Mouse (Mus musculus) testis, postnatal 10 days (tissue): ENCODE data around the gene Syn2.

Experiments
- DNase-seq: peaks from one replicate; pipeline ENCODE4 v3.0.0; 2021; ENCODE audit warnings: low spot score

Syn2 gene

DNA sequence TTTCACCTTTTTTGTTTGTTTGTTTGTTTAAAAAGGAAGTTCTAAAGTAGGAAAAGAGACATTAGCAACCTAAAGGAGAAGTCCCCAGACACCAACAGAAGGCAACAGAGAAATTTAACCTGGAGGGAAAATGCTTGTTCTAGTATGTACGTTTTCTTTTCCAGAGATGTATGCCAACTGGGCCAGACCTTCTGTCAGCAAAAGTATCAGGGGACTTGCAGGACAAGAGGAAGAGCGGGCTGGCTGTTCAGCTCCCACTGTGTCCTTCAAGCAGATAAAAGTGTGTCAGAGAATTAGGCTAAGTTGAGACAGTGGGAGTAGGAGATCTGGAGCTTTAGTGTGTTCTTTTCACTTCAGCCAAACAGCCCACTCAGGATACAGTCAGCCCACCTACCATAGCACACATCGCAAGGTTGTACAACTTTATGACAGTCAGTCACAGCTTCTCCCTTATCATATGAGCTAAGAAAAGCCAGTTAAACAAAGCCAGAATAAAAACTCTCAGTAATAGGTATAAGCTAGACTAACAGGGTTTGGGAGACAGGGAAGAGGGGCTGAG is 110.9 kb downstream of the Syn2 start:
- DNase-seq, result no peak

DNA sequence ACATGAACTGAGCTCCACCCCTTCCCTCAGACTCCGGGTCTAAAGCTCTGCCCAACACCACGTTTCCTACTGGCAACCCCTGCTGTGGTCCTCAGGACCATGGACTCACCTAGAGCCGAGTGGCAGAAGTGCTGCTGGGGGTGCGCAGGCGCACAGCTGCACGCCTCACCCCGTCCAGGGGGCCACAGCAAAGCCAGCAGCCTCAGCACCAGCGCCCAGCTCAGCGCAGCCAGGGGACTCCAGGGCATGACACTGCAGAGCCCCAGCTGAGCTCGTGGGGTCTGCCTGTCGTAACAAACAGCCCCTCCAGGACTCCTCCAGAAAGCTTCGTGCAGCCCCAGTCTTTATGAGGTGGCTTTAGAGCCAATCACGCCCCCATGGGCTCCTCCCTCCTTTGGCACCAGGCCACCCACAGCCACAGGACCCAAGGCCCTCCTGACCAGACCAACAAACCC is 116.9 kb downstream of the Syn2 start:
- DNase-seq, result peak; percentile 70

DNA sequence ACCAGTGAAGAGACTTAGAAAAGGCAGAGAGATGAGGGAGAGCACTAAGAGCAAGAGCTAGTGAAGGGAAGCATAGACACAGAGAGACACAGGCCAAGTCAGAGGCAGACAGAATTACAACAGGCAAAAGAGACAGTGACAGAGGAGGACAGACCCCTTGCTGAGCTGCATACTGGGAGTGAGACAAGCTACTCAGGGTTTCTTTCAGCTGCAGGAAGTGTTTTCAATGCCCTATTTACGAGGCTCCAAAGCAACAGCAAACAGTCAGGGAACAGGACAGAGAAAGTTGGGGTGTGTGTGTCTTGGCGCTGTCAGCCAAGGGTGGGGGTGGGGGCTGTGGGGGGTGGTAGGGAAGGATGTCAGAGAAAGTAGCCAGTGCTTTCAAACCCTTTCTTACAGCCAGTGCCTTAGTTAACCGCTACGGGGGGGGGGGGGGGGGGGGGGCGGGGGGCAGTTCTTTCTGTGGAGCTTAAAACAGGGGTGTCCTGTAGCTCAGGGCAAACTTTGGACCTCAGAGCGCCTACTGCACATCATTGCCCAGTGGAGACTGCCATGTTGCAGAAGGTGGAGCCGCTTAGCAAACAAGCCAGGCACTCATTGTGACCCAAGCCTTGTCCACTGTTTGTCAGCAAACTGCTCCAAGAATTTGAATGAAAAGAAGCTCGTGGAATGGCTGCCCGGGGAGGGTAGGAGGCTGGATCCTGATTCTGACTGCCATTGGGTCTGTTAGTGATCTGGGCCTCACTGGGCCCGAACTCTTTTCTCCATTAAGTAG is 117.6 kb downstream of the Syn2 start, which contains the start of gene Timp4:
Gene Timp4, minus strand, starts transcription at position 107 of the 775 bp plus-strand sequence.
- no peak for DNase-seq

DNA sequence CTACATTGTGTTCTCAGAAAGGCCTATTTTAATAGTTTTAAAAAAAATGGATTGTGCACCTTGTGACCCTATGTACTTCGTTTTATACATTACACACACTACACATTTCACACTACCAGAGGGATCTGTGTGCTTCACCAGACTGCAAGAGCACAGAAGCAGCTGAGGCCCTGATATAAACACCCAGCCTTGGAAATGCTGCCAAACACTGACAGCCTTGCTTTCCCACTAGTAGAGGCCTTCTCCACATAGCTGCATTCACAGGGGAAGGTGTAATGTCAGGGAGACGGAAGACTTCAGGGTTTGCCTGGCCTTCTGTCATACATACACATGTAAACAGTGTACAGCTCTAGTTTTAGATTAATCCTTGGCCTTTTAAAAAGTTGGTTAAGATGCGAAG is 120.5 kb downstream of the Syn2 start:
- DNase-seq, result no peak

DNA sequence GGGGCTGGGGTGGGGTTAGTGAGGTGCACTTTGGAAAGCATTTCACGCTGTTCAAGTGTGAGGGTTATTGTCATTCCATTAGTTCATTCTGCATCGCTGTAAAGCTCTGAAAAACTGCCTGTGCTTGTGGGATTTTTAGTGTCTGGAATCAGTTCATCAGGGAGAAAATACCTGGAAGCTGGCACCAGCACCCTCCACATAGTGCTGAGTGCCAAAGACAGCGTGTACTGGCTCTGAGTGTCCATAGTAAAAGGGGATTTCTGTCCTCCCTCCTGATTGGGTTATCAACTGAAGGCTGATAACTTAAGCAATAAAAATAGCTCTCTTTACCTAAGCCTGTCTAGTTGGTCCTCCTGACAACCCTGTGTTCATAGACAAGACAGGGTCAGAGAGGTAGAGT is 125.8 kb downstream of the Syn2 start:
- no peak for DNase-seq

DNA sequence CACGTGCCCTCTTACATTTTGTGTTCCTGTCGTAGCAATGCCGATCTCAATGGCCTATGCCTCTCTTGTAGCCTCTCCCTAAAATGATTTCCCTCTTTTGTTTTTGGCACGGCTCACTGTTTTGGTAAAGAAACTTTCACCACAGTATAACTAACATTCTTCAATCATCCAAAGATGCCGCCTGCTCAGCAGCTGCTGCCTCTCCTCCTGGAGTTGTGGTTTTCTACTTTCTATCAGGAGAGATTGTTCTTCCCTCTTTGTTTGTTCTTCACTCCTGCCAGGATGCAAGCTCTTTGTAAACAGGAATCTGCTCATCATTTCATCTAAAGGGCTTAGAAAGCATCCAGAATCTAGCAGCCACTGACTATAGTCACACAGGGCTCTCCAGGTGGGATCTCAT is 132.1 kb downstream of the Syn2 start:
- no peak for DNase-seq

DNA sequence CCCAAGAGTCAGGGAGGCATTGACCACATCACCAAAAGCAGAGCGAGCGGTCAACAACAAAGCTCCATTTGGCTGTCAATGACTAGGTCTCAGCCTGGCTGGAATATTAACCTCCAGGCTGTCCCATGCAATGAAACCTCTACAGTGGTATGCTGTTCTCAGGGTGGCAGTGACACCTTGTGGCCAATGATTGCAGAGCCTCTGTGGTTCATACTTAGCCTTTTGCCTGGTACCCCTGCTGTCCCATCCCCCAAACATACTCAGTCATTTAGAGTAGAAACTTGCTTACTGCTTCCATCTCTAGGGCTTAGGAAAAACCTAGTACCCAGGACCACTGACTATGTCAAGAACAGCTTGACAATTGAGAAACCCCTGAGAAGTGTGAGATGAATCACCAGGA is 133.2 kb downstream of the Syn2 start:
- peak; percentile 80 for DNase-seq

DNA sequence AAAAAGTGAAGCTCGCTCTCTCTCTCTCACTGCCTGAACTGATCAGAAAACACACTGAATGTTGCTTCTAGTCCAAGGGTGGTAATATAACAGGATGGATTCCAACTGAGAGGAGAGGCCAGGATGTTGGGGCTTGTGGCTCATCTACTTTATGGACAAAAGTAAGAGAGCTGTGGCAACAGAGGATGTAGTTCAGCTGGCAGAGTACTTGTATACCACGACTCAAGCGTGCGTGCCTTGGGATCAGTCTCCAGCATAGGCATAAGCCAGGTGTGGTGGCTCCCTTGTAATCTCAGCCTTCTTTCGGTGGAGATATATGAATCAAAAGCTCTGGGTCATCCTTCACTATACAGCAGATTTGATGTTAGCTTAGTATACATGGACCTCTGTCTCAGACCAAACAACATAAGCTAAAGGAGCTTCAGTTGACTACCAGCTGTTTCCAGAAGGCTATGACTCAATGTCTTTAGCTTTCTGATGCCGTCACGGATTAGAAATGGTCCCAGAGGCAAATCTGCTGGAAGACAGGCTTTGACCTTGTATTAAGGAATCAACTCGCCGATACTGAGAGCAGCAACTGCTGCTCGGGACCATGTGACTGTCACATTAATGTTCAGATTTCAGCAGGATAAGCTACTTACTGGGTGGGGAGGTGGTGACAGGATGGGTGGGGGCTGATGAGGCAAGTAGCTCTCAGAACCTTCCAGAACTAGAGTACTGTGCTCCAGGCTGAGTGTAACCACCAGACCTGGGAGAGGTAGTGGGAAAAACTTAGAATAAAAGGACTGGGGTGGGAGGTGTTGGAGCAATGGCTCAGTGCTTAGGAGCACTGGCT is 134.1 kb downstream of the Syn2 start:
- no peak for DNase-seq

DNA sequence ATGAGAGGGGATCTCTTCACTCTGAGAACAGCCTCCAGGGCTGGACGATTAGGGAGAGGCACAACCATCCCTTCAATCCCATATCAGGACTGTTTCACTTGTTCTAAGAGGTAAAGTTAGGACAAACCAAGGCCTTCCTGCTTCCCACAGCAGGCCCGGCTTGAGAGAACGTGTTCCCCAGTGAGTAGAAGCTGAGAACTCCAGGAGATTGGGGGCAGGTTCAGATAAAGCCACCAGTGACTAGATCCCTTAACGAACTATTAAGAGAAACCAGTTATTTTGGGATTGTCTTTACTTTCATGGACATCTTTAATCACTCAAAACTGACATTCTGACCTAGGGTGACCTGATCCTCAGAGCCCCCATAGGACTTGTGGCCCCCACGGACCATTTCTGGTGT is 134.9 kb downstream of the Syn2 start:
- no peak for DNase-seq

DNA sequence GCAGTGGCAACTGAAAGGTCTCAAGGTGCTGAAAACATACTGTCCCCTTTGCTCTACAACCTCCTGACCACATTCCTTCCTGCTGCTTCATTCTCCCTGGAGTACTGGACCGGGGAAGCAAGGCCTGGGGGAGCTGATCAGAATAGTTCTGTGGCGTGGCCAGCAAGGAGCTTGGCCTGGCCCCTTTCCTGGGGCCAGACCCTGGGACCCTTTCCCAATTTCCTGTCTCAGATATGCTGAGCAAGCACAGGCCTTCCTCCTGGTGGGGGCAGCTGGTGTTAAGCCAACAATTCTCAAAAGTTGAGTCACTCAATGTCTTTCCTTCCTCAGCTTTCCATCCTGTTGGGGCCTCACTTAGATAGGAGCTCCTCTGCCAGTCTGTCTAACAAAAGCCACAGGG is 135.4 kb downstream of the Syn2 start:
- no peak for DNase-seq

DNA sequence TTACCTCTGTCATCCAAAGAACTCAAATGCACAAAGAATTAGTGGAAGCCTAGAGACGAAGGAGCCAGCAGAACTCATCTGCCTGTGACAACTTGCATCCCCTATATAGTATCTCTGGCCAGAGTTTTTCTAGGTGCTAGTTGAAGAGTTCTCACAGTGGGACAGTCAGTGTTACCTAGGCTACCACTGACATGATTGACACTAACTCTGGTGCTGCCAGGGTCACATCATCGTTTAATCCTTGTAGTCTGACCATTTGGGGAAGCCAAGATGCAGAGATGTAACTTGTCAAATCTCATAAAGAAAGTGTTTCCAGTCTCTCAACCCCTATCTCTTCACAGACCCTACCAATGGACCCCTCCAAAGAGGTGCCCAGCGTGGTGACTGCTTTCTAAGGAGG is 136.6 kb downstream of the Syn2 start:
- DNase-seq, result no peak

DNA sequence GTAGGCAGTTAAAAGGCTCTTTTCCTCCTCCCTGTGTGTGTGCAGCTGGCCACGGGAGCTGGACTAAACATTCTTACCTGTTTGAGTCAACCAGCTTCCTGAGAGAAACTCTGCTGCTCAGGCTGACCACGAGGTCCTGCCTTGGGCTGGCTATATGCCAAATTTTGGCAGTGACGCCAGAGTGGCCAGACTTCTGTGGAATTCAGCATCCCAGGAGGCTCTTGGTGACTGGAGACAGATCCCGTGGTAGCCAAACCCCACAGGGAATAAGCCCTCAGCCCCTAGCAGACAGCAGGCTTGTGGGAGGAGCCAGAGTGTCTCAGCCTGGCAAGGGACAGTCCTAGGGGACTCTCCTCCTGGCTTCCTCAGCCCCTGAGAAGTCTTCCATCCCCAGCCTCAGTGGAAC is 137.2 kb downstream of the Syn2 start:
- DNase-seq, result peak; percentile 51

DNA sequence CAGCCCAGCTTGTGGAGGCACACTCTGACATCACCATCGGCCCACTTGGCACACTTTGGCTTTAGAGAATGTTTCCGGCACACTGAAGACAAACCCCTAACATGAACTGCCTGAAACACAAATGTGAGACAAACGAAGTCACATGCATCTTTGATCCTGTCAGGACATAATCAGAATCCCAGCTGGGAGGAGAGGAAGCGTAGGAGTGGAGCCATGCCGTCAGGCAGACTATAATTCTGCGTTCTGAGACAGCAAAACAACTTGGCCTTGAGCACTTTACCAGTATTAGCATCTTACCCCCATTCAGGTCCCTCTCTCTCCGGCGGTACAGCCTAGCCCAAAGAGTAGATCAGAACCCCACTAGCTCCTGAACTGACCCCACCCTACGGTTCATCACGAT is 138.6 kb downstream of the Syn2 start:
- DNase-seq, result no peak

DNA sequence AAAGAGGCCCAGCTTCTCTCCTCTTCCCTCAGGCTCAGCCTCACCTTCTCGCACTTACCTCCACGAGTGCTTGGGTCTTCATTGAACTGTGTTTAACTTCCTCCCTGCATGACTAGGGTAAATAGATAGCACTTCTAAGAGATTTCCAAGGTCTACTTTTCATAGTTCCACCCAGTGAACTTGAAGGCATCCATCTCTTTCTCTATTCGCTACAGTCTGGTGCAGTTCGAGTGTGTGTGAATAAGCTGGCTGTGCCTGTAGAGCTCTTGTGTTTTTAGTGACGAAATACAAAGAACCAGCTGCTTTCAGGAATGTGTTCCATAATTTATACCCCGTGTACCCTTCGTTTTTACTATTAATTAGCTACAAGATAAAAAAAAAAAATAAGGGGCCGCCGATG is 140.0 kb downstream of the Syn2 start:
- DNase-seq, result no peak

DNA sequence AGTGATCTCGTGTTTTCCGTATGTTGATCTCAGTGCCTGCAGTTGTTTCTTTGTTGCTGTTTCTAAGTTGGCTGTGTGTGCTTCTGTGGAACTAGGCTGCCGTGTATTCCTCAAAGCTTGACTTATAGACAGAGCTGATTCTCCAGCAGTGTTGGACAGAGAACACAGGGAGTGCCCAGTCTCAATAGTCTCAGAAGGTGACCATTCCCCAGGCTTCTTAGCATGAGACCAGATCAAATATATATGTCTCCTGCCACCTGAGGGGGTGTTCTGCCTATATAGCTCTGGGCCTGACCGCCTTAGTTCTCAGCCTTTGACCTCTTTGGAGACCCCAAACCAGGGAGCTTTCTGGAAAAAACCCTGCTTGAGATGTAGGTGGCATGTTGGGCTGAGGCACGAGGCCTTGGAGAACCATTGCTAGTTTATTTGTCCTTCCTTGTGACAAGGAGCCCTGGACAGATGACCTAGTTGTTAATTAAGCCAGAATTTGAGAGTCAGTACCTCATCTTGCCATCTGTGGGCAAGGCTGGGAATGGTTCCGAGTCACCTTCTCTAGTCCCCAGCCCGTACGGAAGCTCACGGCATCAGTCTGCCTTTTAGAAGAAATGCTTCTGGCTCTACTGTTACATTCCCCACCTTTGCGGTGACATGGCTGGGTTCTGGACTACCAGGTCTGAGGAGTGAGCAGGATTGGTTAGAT is 140.6 kb downstream of the Syn2 start:
- no peak for DNase-seq

DNA sequence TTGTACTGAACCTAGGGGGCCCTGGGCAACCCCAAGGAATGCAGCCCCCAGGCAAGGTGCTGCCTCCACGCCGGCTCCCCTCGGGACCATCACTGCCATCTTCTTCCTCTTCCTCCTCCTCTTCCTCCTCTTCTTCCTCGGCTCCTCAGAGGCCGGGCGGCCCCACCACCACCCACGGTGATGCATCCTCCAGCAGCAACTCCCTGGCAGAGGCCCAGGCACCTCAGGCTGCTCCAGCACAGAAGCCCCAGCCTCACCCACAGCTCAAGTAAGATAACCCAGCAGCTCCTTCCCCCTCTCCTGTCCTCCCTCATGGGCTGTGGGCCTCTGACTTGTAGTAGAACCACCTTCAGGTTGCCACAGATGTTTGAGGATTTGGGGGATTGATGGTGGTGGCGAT is 143.4 kb downstream of the Syn2 start:
- DNase-seq, result peak; percentile 47

DNA sequence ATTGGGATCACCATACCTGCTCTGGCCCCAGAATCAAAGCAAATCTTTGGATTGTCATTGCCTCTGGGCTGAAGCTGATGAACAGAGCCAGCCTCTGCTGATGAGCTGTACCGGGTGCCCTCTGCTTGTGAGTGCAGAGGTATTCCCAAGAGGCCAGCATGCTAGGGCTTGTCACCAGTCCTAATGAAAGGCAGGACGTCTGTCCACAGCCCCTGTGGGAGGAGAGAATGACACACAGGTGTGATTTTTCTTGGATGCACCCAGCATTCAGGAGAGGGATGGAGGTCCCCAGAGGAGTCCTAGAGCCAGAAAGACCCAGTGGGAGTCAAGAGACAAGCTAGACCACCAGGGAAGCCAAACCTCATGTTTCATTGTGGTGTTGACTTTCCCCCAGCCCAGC is 144.9 kb downstream of the Syn2 start:
- DNase-seq, result no peak

DNA sequence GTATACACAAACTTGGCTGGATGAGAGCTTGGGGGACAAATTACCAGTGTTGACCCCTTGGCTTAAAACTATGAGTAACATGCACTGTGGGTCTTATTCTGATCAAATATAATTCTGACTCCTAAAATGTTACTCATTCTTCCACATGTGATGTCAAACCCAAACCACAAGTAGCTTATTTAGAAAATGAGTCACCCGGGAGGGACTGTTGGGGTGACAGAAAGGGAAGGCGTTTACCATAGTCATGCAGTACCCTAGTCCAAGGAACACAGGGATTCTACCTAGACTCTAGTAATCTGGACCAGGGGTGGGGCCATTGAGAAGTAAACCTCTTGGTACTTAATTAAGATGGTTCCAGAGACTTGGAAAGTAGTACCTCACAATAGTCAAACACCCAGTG is 149.5 kb downstream of the Syn2 start:
- DNase-seq, result no peak

DNA sequence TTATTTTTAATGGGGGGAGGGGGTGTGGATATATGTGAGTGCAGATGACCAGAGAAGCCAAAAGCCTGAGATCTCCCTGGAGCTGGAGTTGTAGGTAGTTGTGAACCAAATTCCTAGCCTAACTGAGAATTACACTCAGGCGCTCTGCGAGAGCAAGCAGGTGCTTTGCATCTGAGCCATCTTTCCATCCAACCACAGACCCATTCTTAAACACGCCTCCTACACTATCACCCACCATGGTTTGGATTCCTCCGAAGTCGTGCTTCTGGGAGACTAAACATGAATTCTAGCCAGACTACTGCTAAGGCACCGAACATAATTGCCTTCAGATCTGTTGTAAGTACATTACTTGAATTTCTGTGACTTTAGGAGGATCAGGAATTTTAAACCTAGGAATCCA is 151.7 kb downstream of the Syn2 start:
- no peak for DNase-seq

DNA sequence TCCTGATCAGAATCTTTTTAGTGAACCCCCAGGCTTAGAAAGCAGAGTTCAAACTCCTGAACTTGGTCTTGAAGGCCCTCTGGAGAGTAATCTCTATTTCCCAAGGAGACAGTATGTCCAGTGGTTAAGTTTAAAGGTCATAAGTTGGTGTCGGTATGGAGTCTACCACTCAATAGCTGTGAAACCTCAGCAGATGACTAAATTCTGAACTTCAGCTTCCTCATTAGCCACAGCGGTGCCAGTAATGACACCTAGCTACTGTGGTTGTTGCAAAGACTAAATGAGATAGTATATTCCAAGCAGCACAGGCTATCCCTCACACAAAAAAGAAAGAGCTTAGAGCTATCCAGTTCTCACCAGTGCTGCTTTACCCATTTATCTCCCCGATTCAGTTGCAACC is 153.5 kb downstream of the Syn2 start:
- no peak for DNase-seq

DNA sequence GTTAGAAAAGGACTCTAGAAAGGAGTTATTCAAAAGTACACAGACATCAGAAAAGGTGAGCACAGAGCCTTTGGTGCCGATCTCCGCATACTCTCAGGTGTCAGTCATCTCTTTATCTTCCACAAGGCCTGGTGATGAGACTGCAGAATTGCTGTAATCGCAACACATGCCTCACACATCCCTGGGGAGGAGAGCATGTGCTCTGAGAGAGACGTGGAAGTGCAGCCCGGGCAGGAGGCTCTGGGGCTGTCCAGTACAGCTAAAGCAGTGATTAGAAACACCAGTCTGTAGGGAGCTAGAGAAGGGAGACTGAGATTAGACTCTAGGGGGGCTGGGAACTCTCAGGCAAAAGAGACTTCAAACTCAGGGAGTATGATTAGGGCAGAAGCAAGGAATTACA is 155.9 kb downstream of the Syn2 start:
- no peak for DNase-seq

DNA sequence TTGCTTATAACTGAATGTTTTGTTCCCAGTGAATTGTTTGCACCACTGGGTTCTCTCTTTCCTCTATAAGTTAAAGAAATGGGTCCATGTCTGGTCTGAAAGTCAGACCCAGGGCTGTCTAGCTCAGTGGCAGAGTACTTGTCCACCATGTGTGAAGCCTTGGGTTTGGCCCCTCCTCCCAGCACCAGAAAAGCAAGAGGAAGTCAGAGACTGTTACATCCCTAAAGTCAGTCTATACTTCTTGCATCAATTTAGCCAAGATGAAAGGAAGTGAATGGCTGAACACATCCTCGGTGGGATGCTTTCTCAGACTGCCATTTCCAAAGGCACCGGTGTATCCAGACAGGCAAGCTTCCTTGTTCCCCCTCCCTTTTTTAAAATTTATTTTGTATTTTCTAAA is 156.4 kb downstream of the Syn2 start:
- no peak for DNase-seq

DNA sequence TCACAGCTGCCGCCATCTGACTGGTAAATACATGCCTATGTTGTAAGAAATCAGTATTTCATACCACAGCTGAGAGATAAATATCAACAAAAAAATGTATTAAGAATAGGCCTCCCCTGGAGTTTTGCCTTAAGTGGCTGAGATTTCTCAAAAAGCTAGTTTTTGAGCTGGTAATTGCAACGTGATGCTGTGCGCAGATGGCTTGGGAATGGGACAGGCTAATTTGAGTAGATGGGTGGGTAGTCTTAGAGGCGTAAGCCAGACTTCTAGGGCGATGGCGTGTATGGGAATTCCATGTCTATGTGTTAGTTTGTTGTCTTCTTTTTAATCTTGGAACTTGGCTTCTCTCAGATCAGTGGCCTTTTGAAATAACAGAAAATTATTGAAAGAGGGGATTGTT is 157.1 kb downstream of the Syn2 start:
- no peak for DNase-seq
